8 mouse cellular contexts compared by ENCODE assay signal in the genomic region with DNA sequence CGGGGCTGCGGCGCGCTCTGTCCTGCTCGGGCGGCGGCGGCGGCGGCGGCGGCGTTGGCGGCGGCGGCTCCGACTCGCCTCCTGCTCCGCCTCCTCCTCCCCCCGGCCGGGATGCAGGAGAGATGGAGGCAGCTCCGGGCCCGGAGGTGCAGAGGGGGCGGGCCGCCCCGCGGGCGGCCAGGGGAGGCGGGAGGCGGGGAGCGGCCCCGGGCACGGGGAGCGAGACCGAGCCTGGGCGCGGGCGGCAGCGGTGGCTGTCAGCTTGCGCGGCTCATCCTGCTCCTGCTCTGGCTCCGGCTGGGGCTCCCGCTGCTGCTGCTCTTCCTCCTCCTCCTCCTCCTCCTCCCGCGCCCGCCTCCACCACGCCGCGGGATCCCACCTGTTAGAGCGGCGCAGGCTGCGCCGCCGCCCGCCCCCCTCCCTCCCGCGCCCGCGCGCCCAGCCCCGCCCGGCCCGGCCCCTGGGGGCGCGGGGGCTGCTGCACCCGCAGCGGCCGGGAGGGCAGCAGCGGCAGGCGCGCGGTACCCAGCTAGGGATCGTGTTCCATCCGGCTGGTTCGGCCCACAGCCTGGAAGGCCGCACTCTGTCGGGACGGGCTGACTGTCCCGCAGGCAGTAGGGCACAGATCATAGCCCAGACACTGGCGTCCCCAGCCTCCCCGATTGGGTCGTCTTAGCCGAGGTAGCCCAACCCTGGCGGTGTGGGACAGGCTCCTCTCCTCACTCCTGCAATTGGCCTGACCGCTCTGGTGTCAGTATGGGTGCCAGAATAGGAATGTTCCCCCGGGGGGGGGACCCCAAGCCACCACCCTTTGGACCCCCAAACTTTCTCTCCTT. TPM values are rescaled to one million over a fixed set of nuclear protein-coding genes. Genes with fewer than 3 reads are reported as not detected.
DNase-seq lines count a peak whose midpoint lies in the region; ATAC-seq lines count a peak whose summit lies in the region.

A gene (minus strand): TSS at position 41 of the 836 bp plus-strand sequence.

- peak within 1 kb of the TSS; percentile 87 for H3K4me2 ChIP-seq in kidney, embryonic 16.5 days (replicated peaks; ENCODE audit: low read depth, low read length)
- peak within 1 kb of the TSS; percentile 88 for H3K4me2 ChIP-seq in hindbrain, embryonic 13.5 days
- peak within 1 kb of the TSS; percentile 100 for H3K4me2 ChIP-seq in limb, embryonic 15.5 days

- no peaks in the 10 kb centered on the region for H3K9me3 ChIP-seq in kidney, embryonic 16.5 days (ENCODE audit: low read length)
- no peaks in the 10 kb centered on the region for H3K9me3 ChIP-seq in embryonic facial prominence, embryonic 10.5 days
- no peaks in the 10 kb centered on the region for H3K9me3 ChIP-seq in hindbrain, embryonic 13.5 days
- H3K9me3 ChIP-seq in limb, embryonic 15.5 days, result no peaks in the 10 kb centered on the region

- peak within 1 kb of the TSS; percentile 78 for H3K4me3 ChIP-seq in kidney, embryonic 16.5 days (ENCODE audit: low read length)
- peak within 1 kb of the TSS; percentile 80 for H3K4me3 ChIP-seq in embryonic facial prominence, embryonic 10.5 days
- H3K4me3 ChIP-seq in hindbrain, embryonic 13.5 days, result peak within 1 kb of the TSS; percentile 79
- H3K4me3 ChIP-seq in limb, embryonic 15.5 days, result peak within 1 kb of the TSS; percentile 65

- H3K4me1 ChIP-seq in kidney, embryonic 16.5 days (ENCODE audit: insufficient read depth, low read length), result peaks cover 31% of the 10 kb centered on the region
- H3K4me1 ChIP-seq in embryonic facial prominence, embryonic 10.5 days, result peaks cover 55% of the 10 kb centered on the region
- peaks cover 41% of the 10 kb centered on the region for H3K4me1 ChIP-seq in hindbrain, embryonic 13.5 days (replicated peaks)
- peaks cover 45% of the 10 kb centered on the region for H3K4me1 ChIP-seq in limb, embryonic 15.5 days

- no peak for DNase-seq in kidney, adult 18-20 months
- DNase-seq in adrenal gland, adult (ENCODE audit: inconsistent age in 2 of 2, low spot score in 1 of 2), result peak; percentile 67 to 83
- peak; percentile 69 for DNase-seq in embryonic facial prominence, embryonic 10.5 days (ENCODE audit: low spot score)
- DNase-seq in neural tube, embryonic 10.5 days (ENCODE audit: extremely low spot score, low spot score), result peak; percentile 68
- no peak for DNase-seq in c-Kit-positive CD71-positive TER-119-positive erythroid progenitor cells, embryonic 14.5 days (ENCODE audit: low spot score)

- 0 out of 2 replicates have a peak, but pooled peaks cover 6% of the 10 kb centered on the region for H3K27me3 ChIP-seq in kidney, embryonic 16.5 days (ENCODE audit: insufficient read depth, low read length)
- peaks cover 74% of the 10 kb centered on the region for H3K27me3 ChIP-seq in embryonic facial prominence, embryonic 10.5 days (replicated peaks; ENCODE audit: low read depth, poor library complexity, severe bottlenecking)
- peaks cover 8% of the 10 kb centered on the region; the same call in 1 of the 2 replicates for H3K27me3 ChIP-seq in hindbrain, embryonic 13.5 days
- peaks cover 72% of the 10 kb centered on the region for H3K27me3 ChIP-seq in limb, embryonic 15.5 days

- 2% methylated on average over 25 of the region's 86 CpGs for WGBS in kidney, embryonic 16.5 days
- WGBS in embryonic facial prominence, embryonic 10.5 days, result under 1% methylated on average over 85 of the region's 86 CpGs
- under 1% methylated on average over 21 of the region's 86 CpGs for WGBS in hindbrain, embryonic 13.5 days
- 1% methylated on average over 40 of the region's 86 CpGs for WGBS in limb, embryonic 15.5 days

- peak within 1 kb of the TSS; percentile 73 for H3K9ac ChIP-seq in kidney, embryonic 16.5 days (replicated peaks; ENCODE audit: low read length)
- H3K9ac ChIP-seq in hindbrain, embryonic 13.5 days, result peak within 1 kb of the TSS; percentile 93
- peak within 1 kb of the TSS; percentile 51 for H3K9ac ChIP-seq in limb, embryonic 15.5 days

- H3K36me3 ChIP-seq in kidney, embryonic 16.5 days (ENCODE audit: insufficient read depth, low read length), result no peaks in the 10 kb centered on the region
- no peaks in the 10 kb centered on the region for H3K36me3 ChIP-seq in embryonic facial prominence, embryonic 10.5 days (replicated peaks)
- no peaks in the 10 kb centered on the region for H3K36me3 ChIP-seq in hindbrain, embryonic 13.5 days
- H3K36me3 ChIP-seq in limb, embryonic 15.5 days, result no peaks in the 10 kb centered on the region

- peak within 1 kb of the TSS; percentile 66 for H3K27ac ChIP-seq in kidney, embryonic 16.5 days (ENCODE audit: low read length)
- H3K27ac ChIP-seq in embryonic facial prominence, embryonic 10.5 days (replicated peaks), result peak within 1 kb of the TSS; percentile 90
- peak within 1 kb of the TSS; percentile 95 for H3K27ac ChIP-seq in hindbrain, embryonic 13.5 days
- H3K27ac ChIP-seq in limb, embryonic 15.5 days, result no peak within 1 kb of the TSS

- peak; percentile 29 for ATAC-seq in kidney, embryonic 16.5 days (ENCODE audit: low FRiP score, low TSS enrichment)
- ATAC-seq in hindbrain, embryonic 13.5 days (ENCODE audit: low FRiP score), result peak; percentile 34
- ATAC-seq in limb, embryonic 15.5 days (ENCODE audit: insufficient number of reproducible peaks, low FRiP score, low TSS enrichment, low read depth), result peak; percentile 13

RNA-seq across cellular contexts. Expression of the gene that starts here (rescaled TPM):
- polyA plus RNA-seq in kidney, embryonic 16.5 days (2015; fragmentation: Nextera tagmentation; extraction: Ambion mirVana), result 13.8 and 17.1 TPM in 2 replicates
- 23.5 and 23.7 TPM in 2 replicates for polyA plus RNA-seq in embryonic facial prominence, embryonic 10.5 days (2016; fragmentation: Nextera tagmentation; extraction: Ambion mirVana)
- 42.4 and 43.8 TPM in 2 replicates for polyA plus RNA-seq in hindbrain, embryonic 13.5 days (2015; fragmentation: Nextera tagmentation; extraction: Ambion mirVana)
- 7.6 and 8.5 TPM in 2 replicates for polyA plus RNA-seq in limb, embryonic 15.5 days (2015; fragmentation: Nextera tagmentation; extraction: Ambion mirVana)

Comparison
In these comparisons a context has a peak if more than half of its experiments do, and no peak if none do; other contexts are left out.
1. DNase-seq: peak in adrenal gland, adult (2 of 2), embryonic facial prominence, embryonic 10.5 days (single experiment) and neural tube, embryonic 10.5 days (single experiment); none in kidney, adult 18-20 months (single experiment) and c-Kit-positive CD71-positive TER-119-positive erythroid progenitor cells, embryonic 14.5 days (single experiment).
2. Peak in every context shown above with its lines, with median percentiles within 50 percentile points of each other: ATAC-seq, H3K4me2 ChIP-seq, H3K4me3 ChIP-seq and H3K9ac ChIP-seq.